Comparison of ENCODE assay signal across 8 mouse cellular contexts in genomic region chr12:108221206-108221605, GRCm38 (mm10). TPM values are rescaled to one million over a fixed set of nuclear protein-coding genes. Genes with fewer than 3 reads are reported as not detected.
A peak's percentile ranks its signal among the peaks of the same experiment; 100 is the strongest.
DNase-seq lines count a peak whose midpoint lies in the region; ATAC-seq and TF ChIP-seq lines count a peak whose summit lies in the region.

No protein-coding gene starts in this region.

- H3K9me3 ChIP-seq in kidney, postnatal 0 days (replicated peaks; ENCODE audit: low read length), result no peaks in the 10 kb centered on the region
- no peaks in the 10 kb centered on the region for H3K9me3 ChIP-seq in forebrain, embryonic 12.5 days
- H3K9me3 ChIP-seq in midbrain, embryonic 10.5 days (replicated peaks), result no peaks in the 10 kb centered on the region

- H3K27ac ChIP-seq in kidney, postnatal 0 days, result no peak overlapping the region
- no peak overlapping the region; the same call in 1 of the 2 replicates for H3K27ac ChIP-seq in forebrain, embryonic 12.5 days
- H3K27ac ChIP-seq in midbrain, embryonic 10.5 days (replicated peaks), result peak overlapping the region; percentile 70
- H3K27ac ChIP-seq in thymus, adult 2 months (ENCODE audit: control insufficient read depth, insufficient read depth, low read length), result no peak overlapping the region

- peak; percentile 60 for TF ChIP-seq CTCF in kidney, postnatal 0 days (IDR thresholded peaks at IDR 0.05; ENCODE audit: low read depth)
- TF ChIP-seq CTCF in brain, embryonic 14.5 days (IDR thresholded peaks at IDR 0.05; ENCODE audit: borderline replicate concordance, extremely low read depth, insufficient read depth, insufficient read length), result peak; percentile 38; the same call in 1 of the 2 replicates
- TF ChIP-seq CTCF in thymus, adult 2 months (IDR thresholded peaks at IDR 0.05; ENCODE audit: borderline replicate concordance, control insufficient read depth, extremely low read depth, insufficient read depth, low read length, poor library complexity), result no peak

- H3K9ac ChIP-seq in kidney, postnatal 0 days (ENCODE audit: low read depth, low read length), result no peak overlapping the region
- no peak overlapping the region for H3K9ac ChIP-seq in forebrain, embryonic 12.5 days

- no peaks in the 10 kb centered on the region for H3K27me3 ChIP-seq in kidney, postnatal 0 days (ENCODE audit: insufficient read depth, low read length)
- 0 out of 2 replicates have a peak, but pooled peaks cover under 1% of the 10 kb centered on the region for H3K27me3 ChIP-seq in forebrain, embryonic 12.5 days
- no peaks in the 10 kb centered on the region for H3K27me3 ChIP-seq in midbrain, embryonic 10.5 days (ENCODE audit: low read depth, poor library complexity, severe bottlenecking)
- H3K27me3 ChIP-seq in thymus, adult 2 months (ENCODE audit: control insufficient read depth, insufficient read depth, low read length), result no peaks in the 10 kb centered on the region

- H3K4me3 ChIP-seq in kidney, postnatal 0 days (replicated peaks; ENCODE audit: low read depth, low read length), result no peak overlapping the region
- H3K4me3 ChIP-seq in forebrain, embryonic 12.5 days (replicated peaks), result no peak overlapping the region
- no peak overlapping the region for H3K4me3 ChIP-seq in midbrain, embryonic 10.5 days
- no peak overlapping the region for H3K4me3 ChIP-seq in thymus, adult 2 months (ENCODE audit: control insufficient read depth, insufficient read depth, low read length)

- no peaks in the 10 kb centered on the region for H3K36me3 ChIP-seq in kidney, postnatal 0 days (ENCODE audit: insufficient read depth, low read length)
- no peaks in the 10 kb centered on the region for H3K36me3 ChIP-seq in forebrain, embryonic 12.5 days (replicated peaks)
- H3K36me3 ChIP-seq in midbrain, embryonic 10.5 days, result peaks cover 27% of the 10 kb centered on the region
- H3K36me3 ChIP-seq in thymus, adult 2 months (ENCODE audit: control insufficient read depth, insufficient read depth, low read length), result no peaks in the 10 kb centered on the region

- WGBS in kidney, postnatal 0 days, result 45% methylated on average over 10 of the region's 10 CpGs
- WGBS in forebrain, embryonic 12.5 days, result 67% methylated on average over 10 of the region's 10 CpGs
- 62% methylated on average over 10 of the region's 10 CpGs for WGBS in midbrain, embryonic 10.5 days
- WGBS in thymus, adult 2 months, result 85% methylated on average over 10 of the region's 10 CpGs

- peaks cover 27% of the 10 kb centered on the region; the same call in 1 of the 2 replicates for H3K4me1 ChIP-seq in kidney, postnatal 0 days (replicated peaks; ENCODE audit: insufficient read depth, low read length)
- H3K4me1 ChIP-seq in forebrain, embryonic 12.5 days, result peaks cover 92% of the 10 kb centered on the region
- peaks cover 98% of the 10 kb centered on the region for H3K4me1 ChIP-seq in midbrain, embryonic 10.5 days
- H3K4me1 ChIP-seq in thymus, adult 2 months (replicated peaks; ENCODE audit: control insufficient read depth, insufficient read depth, low read length), result no peaks in the 10 kb centered on the region

- peak; percentile 64 for DNase-seq in kidney, postnatal 0 days (ENCODE audit: low spot score)
- DNase-seq in kidney, adult 9 months, result no peak
- DNase-seq in brain, embryonic 14.5 days (ENCODE audit: low read depth), result peak; percentile 81
- DNase-seq in midbrain, embryonic 10.5 days (ENCODE audit: low spot score), result peak; percentile 53
- DNase-seq in urinary bladder, postnatal 36 days (ENCODE audit: low spot score in 2 of 2), result no peak
- DNase-seq in layer of hippocampus, adult 11-12 months (ENCODE audit: low spot score), result no peak
- DNase-seq in thymus, adult 2 months, result no peak

- TF ChIP-seq POLR2A in brain, embryonic 14.5 days (IDR thresholded peaks at IDR 0.05; ENCODE audit: borderline replicate concordance, extremely low read depth, insufficient read depth, insufficient read length, poor library complexity, severe bottlenecking), result no peak
- TF ChIP-seq POLR2A in thymus, adult 2 months (IDR thresholded peaks at IDR 0.05; ENCODE audit: control insufficient read depth, extremely low read depth, insufficient read depth, low read length, poor library complexity), result no peak

- ATAC-seq in kidney, postnatal 0 days (replicated peaks; ENCODE audit: low FRiP score, low read depth), result peak; percentile 50; the same call in 1 of the 2 replicates
- ATAC-seq in forebrain, embryonic 12.5 days (ENCODE audit: low FRiP score), result peak; percentile 19

- no peak overlapping the region for H3K4me2 ChIP-seq in kidney, postnatal 0 days (ENCODE audit: low read length)
- H3K4me2 ChIP-seq in forebrain, embryonic 12.5 days, result no peak overlapping the region

RNA-seq across cellular contexts. Expression of gene Ccnk, which starts 41.8 kb away (rescaled TPM):
- 2.8 and 3.3 TPM in 2 replicates for polyA plus RNA-seq in kidney, postnatal 0 days (2015; fragmentation: Nextera tagmentation; extraction: Ambion mirVana)
- polyA plus RNA-seq in brain, embryonic 14.5 days (2012; rRNA removed), result 28.2 and 41.3 TPM in 2 replicates
- polyA plus RNA-seq in forebrain, embryonic 12.5 days (2016; fragmentation: Nextera tagmentation; extraction: Ambion mirVana), result 4.7 and 5.4 TPM in 2 replicates
- 3.3 and 3.5 TPM in 2 replicates for polyA plus RNA-seq in midbrain, embryonic 10.5 days (2016; fragmentation: Nextera tagmentation; extraction: Ambion mirVana)
- polyA plus RNA-seq in thymus, adult 2 months (2012; rRNA removed), result 36.2 and 39.3 TPM in 2 replicates

RNA-seq across cellular contexts. Expression of gene Setd3, which starts 42.1 kb away (rescaled TPM):
- 74.3 and 80.6 TPM in 2 replicates for polyA plus RNA-seq in kidney, postnatal 0 days (2015; fragmentation: Nextera tagmentation; extraction: Ambion mirVana)
- polyA plus RNA-seq in brain, embryonic 14.5 days (2012; rRNA removed), result 65.5 and 72.6 TPM in 2 replicates
- polyA plus RNA-seq in forebrain, embryonic 12.5 days (2016; fragmentation: Nextera tagmentation; extraction: Ambion mirVana), result 103 and 112 TPM in 2 replicates
- 77.8 and 77.9 TPM in 2 replicates for polyA plus RNA-seq in midbrain, embryonic 10.5 days (2016; fragmentation: Nextera tagmentation; extraction: Ambion mirVana)
- 27.6 and 28.5 TPM in 2 replicates for polyA plus RNA-seq in thymus, adult 2 months (2012; rRNA removed)

RNA-seq across cellular contexts. Expression of gene Ccdc85c, which starts 54.0 kb away (rescaled TPM):
- 7.2 and 7.7 TPM in 2 replicates for polyA plus RNA-seq in kidney, postnatal 0 days (2015; fragmentation: Nextera tagmentation; extraction: Ambion mirVana)
- 34.0 and 48.9 TPM in 2 replicates for polyA plus RNA-seq in brain, embryonic 14.5 days (2012; rRNA removed)
- polyA plus RNA-seq in forebrain, embryonic 12.5 days (2016; fragmentation: Nextera tagmentation; extraction: Ambion mirVana), result 10.7 and 14.7 TPM in 2 replicates
- polyA plus RNA-seq in midbrain, embryonic 10.5 days (2016; fragmentation: Nextera tagmentation; extraction: Ambion mirVana), result 12.1 and 15.5 TPM in 2 replicates
- polyA plus RNA-seq in thymus, adult 2 months (2012; rRNA removed), result 26.1 and 35.2 TPM in 2 replicates

Comparison
In these comparisons a context has a peak if more than half of its experiments do, and no peak if none do; other contexts are left out.
1. DNase-seq: peak in kidney, postnatal 0 days (single experiment), brain, embryonic 14.5 days (single experiment) and midbrain, embryonic 10.5 days (single experiment); none in kidney, adult 9 months (single experiment), urinary bladder, postnatal 36 days (0 of 2), layer of hippocampus, adult 11-12 months (single experiment) and thymus, adult 2 months (single experiment).